16 mouse cellular contexts compared by ENCODE assay signal in the genomic region with DNA sequence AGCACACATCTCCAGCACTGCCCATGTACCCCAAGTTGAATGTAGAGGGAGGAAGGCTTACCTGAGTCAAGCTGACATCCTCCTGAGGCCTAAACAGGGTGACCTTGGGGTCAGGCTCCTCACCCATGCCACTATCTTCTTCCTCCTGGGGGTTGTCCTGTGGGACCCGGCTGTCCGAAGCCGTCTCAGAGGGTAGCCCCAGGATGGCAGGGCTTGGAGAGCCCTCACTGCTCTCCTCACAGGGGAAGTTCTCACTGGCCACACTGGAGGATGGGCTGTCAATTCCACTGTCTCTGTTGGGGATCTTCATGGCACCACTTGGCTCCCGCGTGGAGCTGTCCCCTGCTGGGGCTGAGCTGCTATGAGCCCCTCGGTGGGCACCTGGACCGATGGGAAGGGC.
"Had no signal": no experiment of that assay in that cellular context is flagged by ENCODE, and none has a peak within 500 bp of the region (broad histone marks: within the 10 kb centered on the region; RNA-seq: fewer than 3 reads in every experiment).

No protein-coding gene starts in this region.

- H3K4me1 ChIP-seq: midbrain, embryonic 13.5 days; midbrain, embryonic 15.5 days; neural tube, embryonic 12.5 days; stomach, embryonic 15.5 days had no signal

- H3K4me2 ChIP-seq: lung, embryonic 15.5 days; midbrain, embryonic 11.5 days; midbrain, embryonic 13.5 days; midbrain, embryonic 15.5 days; neural tube, embryonic 12.5 days; stomach, embryonic 15.5 days had no signal

- H3K9me3 ChIP-seq: lung, embryonic 15.5 days; midbrain, embryonic 15.5 days; neural tube, embryonic 12.5 days; stomach, embryonic 15.5 days had no signal

- DNase-seq: liver, postnatal 0 days; lung, adult 2 months; lung, postnatal 14 days; lung, postnatal 36 days; right cerebral cortex, postnatal 14 days; thymus, adult 18-20 months; thymus, postnatal 14 days; thymus, postnatal 36 days had no signal

- H3K4me3 ChIP-seq: lung, embryonic 15.5 days; midbrain, embryonic 13.5 days; midbrain, embryonic 15.5 days; neural tube, embryonic 12.5 days; stomach, embryonic 15.5 days had no signal

- H3K9ac ChIP-seq: liver, postnatal 0 days; lung, embryonic 15.5 days; midbrain, embryonic 13.5 days; midbrain, embryonic 15.5 days; neural tube, embryonic 12.5 days; stomach, embryonic 15.5 days had no signal

- H3K27ac ChIP-seq: lung, embryonic 15.5 days; macrophage; midbrain, embryonic 13.5 days; midbrain, embryonic 15.5 days; neural tube, embryonic 12.5 days; stomach, embryonic 15.5 days had no signal

- H3K36me3 ChIP-seq: lung, embryonic 15.5 days; midbrain, embryonic 13.5 days; midbrain, embryonic 15.5 days; neural tube, embryonic 12.5 days; stomach, embryonic 15.5 days had no signal

- ATAC-seq: liver, postnatal 0 days; lung, postnatal 0 days; midbrain, embryonic 13.5 days; midbrain, embryonic 15.5 days had no signal

- H3K27me3 ChIP-seq: lung, embryonic 15.5 days; midbrain, embryonic 13.5 days; midbrain, embryonic 15.5 days; neural tube, embryonic 12.5 days; stomach, embryonic 15.5 days had no signal
